Mouse (Mus musculus) kidney, embryonic 15.5 days (tissue): ENCODE measurements at regions not wholly inside any gene's neighbourhood (a gene's known extent, or its start where the extent isn't known, plus 50 kb on each side); places are given as distances from the start of the nearest gene placed in this dataset.

Experiments
- ATAC-seq: fragments of 200-750 bp; cut with Nextera tagmentation; replicated peaks from 2 replicates; pipeline ENCODE4 v1.8.0; 2017; ENCODE audit warnings: moderate TSS enrichment; ENCODE audit not compliant: low FRiP score
- H3K27ac ChIP-seq: fragments of 300-500 bp; sonication (generic); 2 replicates; pipeline ENCODE4 v1.5.1; 2015; ENCODE audit warnings: mild to moderate bottlenecking, inconsistent platforms
- H3K27me3 ChIP-seq: fragments of 300-500 bp; sonication (generic); 2 replicates; pipeline ENCODE4 v1.6.1; 2015; ENCODE audit warnings: inconsistent platforms
- H3K36me3 ChIP-seq: fragments of 300-500 bp; sonication (generic); 2 replicates; pipeline ENCODE4 v1.6.1; 2015; ENCODE audit warnings: inconsistent platforms
- H3K4me1 ChIP-seq: fragments of 300-500 bp; sonication (generic); 2 replicates; pipeline ENCODE4 v1.6.1; 2015; ENCODE audit warnings: inconsistent platforms
- H3K4me2 ChIP-seq: fragments of 300-500 bp; sonication (generic); 2 replicates; pipeline ENCODE4 v1.6.1; 2015; ENCODE audit warnings: moderate library complexity, mild to moderate bottlenecking, inconsistent platforms
- H3K4me3 ChIP-seq: fragments of 300-500 bp; sonication (generic); replicated peaks from 2 replicates; pipeline ENCODE4 v1.5.1; 2015; ENCODE audit warnings: mild to moderate bottlenecking, inconsistent platforms
- H3K9ac ChIP-seq: fragments of 300-500 bp; sonication (generic); 2 replicates; pipeline ENCODE4 v1.6.1; 2015; ENCODE audit warnings: mild to moderate bottlenecking, inconsistent platforms
- H3K9me3 ChIP-seq: fragments of 300-500 bp; sonication (generic); replicated peaks from 2 replicates; pipeline ENCODE4 v1.6.1; 2016; ENCODE audit warnings: inconsistent platforms
- WGBS: fragments of 180-500 bp; shearing (Covaris S2); methylation state at CpG from one replicate; pipeline ENCODE4 v1.1.7; 2015; ENCODE audit warnings: mixed read lengths; 5-methylcytosine and 5-hydroxymethylcytosine counted together

GRCm38 (mm10) chr2:57847707-57848106 is 150.0 kb upstream of the Galnt5 start:
- no peaks in the 10 kb centered on the region for H3K4me1 ChIP-seq
- no peaks in the 10 kb centered on the region for H3K27me3 ChIP-seq
- H3K36me3 ChIP-seq = no peaks in the 10 kb centered on the region
- no peaks in the 10 kb centered on the region for H3K9me3 ChIP-seq
- ATAC-seq = no peak
- no peak overlapping the region for H3K4me3 ChIP-seq
- H3K27ac ChIP-seq = no peak overlapping the region
- 55% methylated on average over 4 of the region's 4 CpGs for WGBS
- H3K4me2 ChIP-seq = no peak overlapping the region
- H3K9ac ChIP-seq = no peak overlapping the region

GRCm38 (mm10) chr2:57849338-57850057 is 148.2 kb upstream of the Galnt5 start:
- Histone ChIP-seq H3K27ac (no peak overlapping the region), H3K4me3 (no peak overlapping the region), H3K9ac (no peak overlapping the region), H3K27me3 (no peaks in the 10 kb centered on the region), H3K36me3 (no peaks in the 10 kb centered on the region), H3K4me1 (no peaks in the 10 kb centered on the region), H3K4me2 (no peak overlapping the region), H3K9me3 (no peaks in the 10 kb centered on the region)
- 81% methylated on average over 4 of the region's 4 CpGs for WGBS
- ATAC-seq = no peak

GRCm38 (mm10) chr2:57850058-57850400 is 147.7 kb upstream of the Galnt5 start:
- H3K9me3 ChIP-seq = no peaks in the 10 kb centered on the region
- no peak overlapping the region for H3K4me3 ChIP-seq
- H3K4me2 ChIP-seq = no peak overlapping the region
- 85% methylated on average over 5 of the region's 5 CpGs for WGBS
- H3K9ac ChIP-seq = no peak overlapping the region
- no peak overlapping the region for H3K27ac ChIP-seq
- H3K36me3 ChIP-seq = no peaks in the 10 kb centered on the region
- ATAC-seq = no peak
- no peaks in the 10 kb centered on the region for H3K4me1 ChIP-seq
- no peaks in the 10 kb centered on the region for H3K27me3 ChIP-seq

- H3K36me3 ChIP-seq = no peaks in the 10 kb centered on the region
- no peaks in the 10 kb centered on the region for H3K27me3 ChIP-seq
- H3K27ac ChIP-seq = no peak overlapping the region
- peak; percentile 69; the same call in 1 of the 2 replicates for ATAC-seq
- H3K9me3 ChIP-seq = no peaks in the 10 kb centered on the region
- no peak overlapping the region for H3K9ac ChIP-seq
- no peaks in the 10 kb centered on the region for H3K4me1 ChIP-seq
- 74% methylated on average over 14 of the region's 14 CpGs for WGBS
- H3K4me2 ChIP-seq = no peak overlapping the region
- no peak overlapping the region for H3K4me3 ChIP-seq
Measured at GRCm38 (mm10) chr2:57856524-57857107, 141.1 kb upstream of the Galnt5 start.

GRCm38 (mm10) chr2:57865289-57865688 is 132.4 kb upstream of the Galnt5 start:
- Histone ChIP-seq H3K4me2 (no peak overlapping the region), H3K4me1 (no peaks in the 10 kb centered on the region), H3K27ac (no peak overlapping the region), H3K27me3 (no peaks in the 10 kb centered on the region), H3K9me3 (no peaks in the 10 kb centered on the region), H3K9ac (no peak overlapping the region), H3K36me3 (no peaks in the 10 kb centered on the region), H3K4me3 (no peak overlapping the region)
- WGBS = 52% methylated on average over 1 of the region's 1 CpGs
- ATAC-seq = no peak

- no peak overlapping the region for H3K9ac ChIP-seq
- 78% methylated on average over 2 of the region's 2 CpGs for WGBS
- H3K4me1 ChIP-seq = no peaks in the 10 kb centered on the region
- no peak overlapping the region for H3K4me2 ChIP-seq
- H3K27me3 ChIP-seq = no peaks in the 10 kb centered on the region
- no peaks in the 10 kb centered on the region for H3K36me3 ChIP-seq
- ATAC-seq = no peak
- no peak overlapping the region for H3K27ac ChIP-seq
- H3K4me3 ChIP-seq = no peak overlapping the region
- H3K9me3 ChIP-seq = no peaks in the 10 kb centered on the region
Measured at GRCm38 (mm10) chr2:57868046-57868445, 129.6 kb upstream of the Galnt5 start.

GRCm38 (mm10) chr2:57900168-57900567 is 97.5 kb upstream of the Galnt5 start:
- Histone ChIP-seq H3K9me3 (no peaks in the 10 kb centered on the region), H3K4me3 (no peak overlapping the region), H3K4me1 (no peaks in the 10 kb centered on the region), H3K4me2 (no peak overlapping the region), H3K27ac (no peak overlapping the region), H3K9ac (no peak overlapping the region), H3K27me3 (no peaks in the 10 kb centered on the region), H3K36me3 (no peaks in the 10 kb centered on the region)
- WGBS = 91% methylated on average over 7 of the region's 7 CpGs
- no peak for ATAC-seq

- no peak overlapping the region for H3K27ac ChIP-seq
- no peak overlapping the region for H3K9ac ChIP-seq
- no peaks in the 10 kb centered on the region for H3K9me3 ChIP-seq
- 72% methylated on average over 9 of the region's 9 CpGs for WGBS
- H3K27me3 ChIP-seq = no peaks in the 10 kb centered on the region
- H3K36me3 ChIP-seq = no peaks in the 10 kb centered on the region
- H3K4me1 ChIP-seq = no peaks in the 10 kb centered on the region
- no peak overlapping the region for H3K4me2 ChIP-seq
- ATAC-seq = no peak
- no peak overlapping the region for H3K4me3 ChIP-seq
Measured at GRCm38 (mm10) chr2:57900580-57901247, 97.0 kb upstream of the Galnt5 start.

- Histone ChIP-seq H3K9me3 (no peaks in the 10 kb centered on the region), H3K4me3 (no peak overlapping the region), H3K36me3 (no peaks in the 10 kb centered on the region), H3K27ac (no peak overlapping the region), H3K4me1 (no peaks in the 10 kb centered on the region), H3K27me3 (no peaks in the 10 kb centered on the region), H3K4me2 (no peak overlapping the region), H3K9ac (no peak overlapping the region)
- 88% methylated on average over 2 of the region's 2 CpGs for whole genome bisulfite sequencing
- no peak for ATAC-seq
Measured at GRCm38 (mm10) chr2:57905184-57905583, 92.5 kb upstream of the Galnt5 start.

GRCm38 (mm10) chr2:57906939-57907338 is 90.7 kb upstream of the Galnt5 start:
- no peaks in the 10 kb centered on the region for H3K9me3 ChIP-seq
- no peak overlapping the region for H3K4me2 ChIP-seq
- no peak overlapping the region for H3K4me3 ChIP-seq
- H3K36me3 ChIP-seq = no peaks in the 10 kb centered on the region
- ATAC-seq = no peak
- 81% methylated on average over 5 of the region's 5 CpGs for WGBS
- no peaks in the 10 kb centered on the region for H3K27me3 ChIP-seq
- H3K4me1 ChIP-seq = no peaks in the 10 kb centered on the region
- H3K27ac ChIP-seq = no peak overlapping the region
- no peak overlapping the region for H3K9ac ChIP-seq

- Histone ChIP-seq H3K4me1 (no peaks in the 10 kb centered on the region), H3K27ac (no peak overlapping the region), H3K4me3 (no peak overlapping the region), H3K4me2 (no peak overlapping the region), H3K9me3 (no peaks in the 10 kb centered on the region), H3K27me3 (no peaks in the 10 kb centered on the region), H3K9ac (no peak overlapping the region), H3K36me3 (no peaks in the 10 kb centered on the region)
- ATAC-seq = no peak
- WGBS = 77% methylated on average over 4 of the region's 4 CpGs
Measured at GRCm38 (mm10) chr2:57909706-57910105, 88.0 kb upstream of the Galnt5 start.

- no peaks in the 10 kb centered on the region for H3K9me3 ChIP-seq
- H3K27me3 ChIP-seq = no peaks in the 10 kb centered on the region
- H3K4me2 ChIP-seq = no peak overlapping the region
- no peaks in the 10 kb centered on the region for H3K36me3 ChIP-seq
- H3K9ac ChIP-seq = no peak overlapping the region
- no peak overlapping the region for H3K4me3 ChIP-seq
- no peak for ATAC-seq
- H3K4me1 ChIP-seq = no peaks in the 10 kb centered on the region
- 85% methylated on average over 15 of the region's 15 CpGs for WGBS
- no peak overlapping the region for H3K27ac ChIP-seq
Measured at GRCm38 (mm10) chr2:57916375-57917023, 81.2 kb upstream of the Galnt5 start.
